Mouse (Mus musculus) liver (tissue): Measurements from ENCODE around the gene Ggact.
A peak's percentile ranks its signal among the peaks of the same experiment; 100 is the strongest.

ENCODE experiments used
- DNase-seq: peaks from one replicate; pipeline ENCODE4 v3.0.0-alpha.2; 2020; ENCODE audit warnings: mixed read lengths

Ggact gene

DNA sequence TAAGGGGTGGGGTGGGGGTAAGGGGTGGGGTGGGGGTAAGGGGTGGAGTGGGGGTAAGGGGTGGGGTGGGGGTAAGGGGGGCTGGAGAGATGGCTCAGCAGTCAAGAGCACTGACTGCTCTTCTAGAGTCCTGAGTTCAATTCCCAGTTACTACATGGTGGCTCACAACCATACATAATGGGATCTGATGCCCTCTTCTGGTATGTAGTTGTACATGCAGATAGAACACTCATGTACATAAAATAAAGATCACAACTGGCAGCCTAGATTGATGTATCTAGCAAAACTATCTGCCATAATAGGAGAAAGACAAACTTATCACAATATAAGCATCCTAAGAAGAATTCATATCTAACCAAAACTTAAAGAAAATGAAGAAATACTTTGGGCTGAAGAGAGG is 15.0 kb downstream of the Ggact start:
- DNase-seq = no peak

DNA sequence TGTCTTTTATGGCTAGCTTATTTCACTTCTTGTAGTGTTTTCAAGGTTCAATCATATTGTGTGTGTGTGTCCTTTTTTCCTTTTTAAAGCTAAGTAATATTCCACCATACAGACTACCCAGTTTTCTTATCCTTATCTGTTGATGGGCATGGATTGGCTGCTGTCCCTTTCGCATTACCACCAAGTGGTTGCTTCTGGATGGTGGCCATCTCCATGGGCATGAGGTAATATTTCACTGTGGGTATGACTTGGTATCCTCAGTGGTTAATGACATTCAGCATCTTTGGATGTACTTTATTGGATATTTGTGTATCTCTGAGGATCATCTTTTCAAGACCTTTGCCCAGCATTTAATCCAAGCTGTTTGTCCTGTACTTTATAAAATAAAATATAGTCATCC is 17.5 kb downstream of the Ggact start:
- no peak for DNase-seq

DNA sequence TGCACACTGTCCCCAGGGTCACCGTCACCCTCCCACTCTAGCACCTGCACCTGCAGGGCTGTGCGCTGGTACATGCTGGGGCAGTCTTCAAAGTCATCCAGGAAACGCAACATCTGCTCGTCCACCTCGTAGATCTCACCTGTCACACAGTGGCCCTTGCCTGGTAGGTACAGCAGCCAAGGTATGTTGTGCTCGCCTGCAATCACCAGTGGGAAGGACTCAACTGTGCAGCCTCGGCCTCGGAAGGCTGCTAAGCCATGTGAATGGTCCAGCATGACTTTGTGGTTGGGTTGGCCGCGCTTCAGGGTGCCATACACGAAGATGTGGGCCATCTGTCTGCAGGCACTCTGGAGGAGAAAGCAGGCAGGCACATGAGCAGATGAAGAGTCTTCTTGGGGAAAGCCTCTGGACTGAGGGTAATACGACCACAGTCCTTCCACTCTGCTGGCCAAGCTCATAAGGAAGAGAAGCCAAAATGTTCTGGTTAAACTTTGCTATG is 22.0 kb downstream of the Ggact start:
- DNase-seq = no peak

DNA sequence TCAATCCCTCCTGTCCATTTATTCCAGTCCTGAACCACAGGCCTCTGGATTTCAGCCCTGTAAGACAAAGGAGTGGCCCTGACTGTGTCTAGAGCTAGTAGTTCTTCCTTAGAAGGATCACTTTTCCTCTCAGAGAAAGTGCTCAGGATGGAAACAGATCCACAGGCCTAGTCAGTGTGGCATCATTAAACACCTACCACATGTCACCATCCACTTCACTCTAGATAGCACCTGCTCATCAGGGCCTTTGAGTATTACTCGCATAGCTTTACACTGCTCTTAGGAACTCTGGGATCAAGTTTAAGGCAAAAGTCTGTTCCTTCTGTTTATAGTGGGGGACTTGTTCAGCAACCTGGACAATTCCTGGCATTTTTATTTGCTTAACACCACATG is 25.1 kb downstream of the Ggact start:
- DNase-seq = no peak

DNA sequence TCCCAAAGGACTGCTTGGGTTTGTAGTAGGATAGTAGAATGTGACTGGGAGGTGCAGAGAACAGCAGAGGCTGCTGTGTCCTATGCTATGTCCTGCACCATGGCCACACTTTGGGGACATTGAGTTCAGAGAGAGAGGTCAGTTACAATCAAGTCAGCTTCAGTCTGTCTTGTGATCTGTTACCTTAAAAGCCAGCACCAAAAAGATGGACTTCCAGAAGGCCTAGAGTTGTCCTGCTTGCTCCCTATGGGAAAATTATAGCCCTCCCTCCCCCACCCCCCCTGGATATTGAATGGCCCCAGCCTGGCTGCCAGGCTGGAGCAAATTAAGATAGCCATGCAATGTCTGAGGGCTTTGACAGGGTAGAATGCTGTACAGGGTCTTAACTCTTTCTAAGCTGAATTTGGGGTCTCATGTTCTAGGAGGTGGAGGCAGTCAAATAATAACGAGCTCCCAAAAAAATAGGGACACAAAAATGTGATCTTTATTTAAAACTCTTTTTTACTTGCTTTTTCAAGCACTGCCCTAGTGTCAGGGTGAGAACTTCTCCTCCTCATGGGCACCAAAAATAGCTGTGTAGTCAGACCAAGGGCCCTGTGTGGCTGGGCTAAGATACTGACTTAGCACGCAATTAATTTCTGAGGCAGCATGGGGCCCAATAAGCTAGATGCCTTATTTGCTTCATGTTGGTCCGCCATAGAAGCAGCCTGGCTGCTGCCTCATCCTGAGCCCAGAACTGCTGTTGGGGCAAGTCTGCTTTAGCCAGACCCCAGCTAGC is 25.7 kb downstream of the Ggact start:
- DNase-seq = no peak

DNA sequence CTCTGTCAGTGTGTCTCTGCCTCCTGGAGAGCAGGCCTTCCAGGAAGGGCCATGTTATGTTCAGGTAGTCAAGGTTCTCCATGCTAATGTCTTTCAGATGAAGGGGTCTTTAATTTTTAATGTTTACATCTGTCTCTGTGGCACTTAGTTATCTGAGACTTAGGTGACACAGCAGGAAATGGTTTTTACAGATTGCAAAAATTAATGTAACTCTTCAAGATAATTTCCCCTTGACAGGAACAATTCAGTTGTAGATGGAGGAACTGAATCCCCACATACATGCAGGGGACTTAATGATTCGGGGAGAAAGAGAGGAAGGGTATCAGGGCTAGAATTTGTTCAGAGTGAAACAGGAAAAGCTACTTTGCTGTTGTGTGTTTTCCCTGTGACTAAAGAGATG is 26.3 kb downstream of the Ggact start:
- no peak for DNase-seq

DNA sequence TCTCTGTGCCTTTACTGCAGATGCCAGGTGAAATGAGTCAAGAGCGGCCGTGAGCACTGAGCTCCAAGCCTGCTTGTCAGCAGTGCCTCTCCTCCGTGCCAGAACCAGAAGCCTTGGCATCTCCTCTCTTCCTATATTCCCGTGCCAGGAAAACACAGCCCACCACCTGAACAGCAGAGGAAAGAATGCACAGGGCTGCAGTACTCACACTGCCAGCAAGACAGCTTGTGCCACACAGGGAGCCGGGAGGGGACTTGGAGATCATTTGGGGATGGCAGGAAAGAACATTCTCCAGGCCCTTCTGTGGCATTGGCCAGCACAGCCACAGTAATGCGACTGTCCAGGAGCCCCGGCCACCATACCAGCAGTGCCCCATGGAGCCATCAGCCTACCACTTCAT is 27.7 kb downstream of the Ggact start:
- DNase-seq = no peak

DNA sequence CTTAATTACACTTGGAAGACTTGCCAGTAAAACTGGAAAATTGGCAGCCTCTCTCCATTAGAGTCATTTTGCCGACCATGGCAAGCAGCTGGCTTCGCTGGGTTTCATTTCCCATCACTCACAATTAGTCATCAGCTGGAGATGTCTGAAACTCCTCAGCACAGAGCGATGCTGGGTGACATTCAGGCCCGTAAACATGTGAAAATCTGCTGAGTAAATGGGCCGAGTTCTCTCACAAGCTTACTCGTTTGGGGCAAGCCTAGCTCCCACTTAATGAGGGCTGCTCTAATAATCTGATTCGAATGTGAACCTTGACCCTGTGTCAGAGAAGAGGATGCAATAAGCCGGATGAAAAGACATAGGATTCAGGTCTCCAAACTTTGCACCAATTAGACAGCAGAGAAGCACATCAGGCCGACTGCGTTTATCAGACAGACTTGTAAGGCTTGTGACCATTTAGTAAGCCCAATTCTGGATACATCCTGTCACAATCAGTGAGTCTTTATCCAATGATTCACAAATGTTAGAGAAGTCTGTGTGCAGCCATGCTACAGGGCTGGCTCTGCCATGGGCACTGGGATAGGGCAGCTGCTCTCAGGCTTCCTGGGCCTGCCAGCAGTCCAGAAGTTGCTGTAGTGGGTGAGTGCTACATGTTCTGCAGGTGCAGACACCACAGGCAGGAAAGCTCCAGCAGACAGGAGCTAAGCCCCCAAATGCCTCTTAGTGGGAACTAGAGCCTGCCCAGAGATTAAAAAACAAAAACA is 29.6 kb downstream of the Ggact start:
- no peak for DNase-seq

DNA sequence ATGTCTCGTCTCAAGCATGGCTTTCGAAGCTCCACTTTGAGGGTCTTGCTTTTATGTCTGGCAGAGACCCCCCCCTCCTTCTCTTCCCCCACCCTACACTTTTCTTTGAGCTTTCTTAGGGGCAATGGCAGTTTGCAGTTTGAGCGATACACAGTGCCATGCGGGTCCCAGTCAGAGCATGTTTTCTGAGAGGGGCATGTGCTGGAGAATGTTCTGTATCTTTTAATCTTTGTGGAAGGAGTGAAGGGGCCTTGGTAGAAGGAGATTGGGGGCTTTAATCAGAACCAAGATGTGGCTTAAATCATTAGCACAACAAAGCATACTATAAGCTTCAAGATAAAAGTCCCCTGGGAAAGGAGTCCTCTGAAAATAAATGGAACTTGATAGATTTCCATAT is 30.1 kb downstream of the Ggact start:
- no peak for DNase-seq

DNA sequence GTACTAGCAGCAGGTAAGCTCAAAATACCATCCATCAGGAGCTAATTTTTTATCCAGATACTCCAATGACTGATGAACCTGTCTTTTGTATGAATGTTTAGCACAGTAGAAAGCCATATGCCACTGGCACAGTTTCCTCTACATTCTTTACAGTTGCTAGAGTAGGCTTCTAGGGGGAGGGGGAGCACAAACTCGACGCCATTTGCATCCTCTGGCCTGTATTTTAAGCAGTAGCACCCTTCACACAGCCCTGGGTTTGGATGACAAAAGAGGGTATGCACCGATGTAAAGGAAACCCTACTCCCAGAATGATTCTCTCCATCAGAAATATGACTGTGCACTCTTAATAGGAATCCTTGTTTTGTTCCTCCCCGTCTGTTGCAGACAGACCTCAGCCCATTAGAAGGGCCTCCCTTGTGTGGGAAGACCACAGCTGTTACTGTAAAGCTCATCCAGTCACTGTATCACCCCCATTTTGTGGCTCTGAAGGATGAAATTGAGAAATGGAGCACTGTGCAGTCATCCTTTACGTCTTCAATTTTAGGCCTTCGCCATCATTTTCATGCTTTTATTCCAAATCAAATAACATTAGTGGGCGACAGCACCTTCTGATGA is 30.7 kb downstream of the Ggact start:
- no peak for DNase-seq

DNA sequence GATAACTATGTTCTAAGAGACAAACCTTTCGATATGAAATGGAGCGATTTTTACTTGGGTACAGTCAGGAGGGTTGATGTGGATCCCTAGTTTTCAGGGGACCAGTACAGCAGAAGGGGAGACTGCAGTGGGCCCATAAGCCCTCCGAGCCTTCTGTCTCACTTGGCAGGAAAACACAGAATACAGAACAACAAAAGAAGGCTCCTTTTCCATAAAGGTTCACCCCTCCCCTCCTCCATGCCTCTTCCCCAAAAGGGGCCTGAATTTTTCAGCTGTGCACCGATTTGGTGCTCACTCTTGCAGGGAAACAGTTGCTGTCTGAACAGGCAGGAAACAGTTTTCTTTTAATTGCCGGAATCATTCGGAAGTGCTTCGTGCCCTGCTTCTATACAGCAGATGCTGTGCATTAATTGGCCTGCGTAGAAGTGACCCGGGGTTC is 31.3 kb downstream of the Ggact start:
- DNase-seq = no peak

DNA sequence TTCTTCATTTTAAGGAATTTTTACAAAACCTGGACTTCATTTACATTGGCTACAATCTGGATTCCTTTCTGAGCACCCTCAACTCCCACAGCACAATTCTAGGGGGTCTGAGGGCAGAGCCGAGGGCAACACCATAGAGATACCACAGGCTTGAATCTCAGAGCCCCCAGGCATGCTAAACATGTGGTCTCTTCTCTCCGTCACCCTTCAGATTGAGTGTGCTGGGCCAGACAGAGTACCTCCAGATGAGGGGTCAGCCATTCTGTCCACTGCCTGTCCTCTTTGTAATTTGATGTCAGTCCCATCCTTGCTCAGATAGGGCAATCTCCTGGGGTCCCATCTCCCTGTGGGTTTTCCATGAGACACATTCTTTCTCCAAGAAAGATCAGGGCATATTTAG is 31.9 kb downstream of the Ggact start:
- DNase-seq = no peak

DNA sequence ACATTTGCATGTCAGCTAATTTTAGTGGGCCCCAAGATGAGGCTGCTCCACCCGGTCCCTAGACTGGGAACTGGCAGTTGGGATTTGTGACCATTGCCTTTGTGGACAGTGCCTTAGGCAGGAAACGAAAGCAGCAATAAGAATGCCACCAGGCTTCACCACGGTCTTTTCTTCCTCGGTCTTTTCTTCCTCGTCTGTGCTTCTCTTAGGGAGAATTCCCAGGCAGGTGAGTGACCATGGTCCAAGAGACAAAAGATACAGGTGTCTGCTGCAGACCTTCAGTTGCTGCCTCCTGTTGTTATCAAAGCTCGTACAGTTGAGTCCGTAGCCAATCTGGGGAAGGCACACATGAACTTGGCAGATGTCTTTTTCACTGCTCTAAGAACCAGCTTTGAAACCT is 33.3 kb downstream of the Ggact start:
- no peak for DNase-seq

DNA sequence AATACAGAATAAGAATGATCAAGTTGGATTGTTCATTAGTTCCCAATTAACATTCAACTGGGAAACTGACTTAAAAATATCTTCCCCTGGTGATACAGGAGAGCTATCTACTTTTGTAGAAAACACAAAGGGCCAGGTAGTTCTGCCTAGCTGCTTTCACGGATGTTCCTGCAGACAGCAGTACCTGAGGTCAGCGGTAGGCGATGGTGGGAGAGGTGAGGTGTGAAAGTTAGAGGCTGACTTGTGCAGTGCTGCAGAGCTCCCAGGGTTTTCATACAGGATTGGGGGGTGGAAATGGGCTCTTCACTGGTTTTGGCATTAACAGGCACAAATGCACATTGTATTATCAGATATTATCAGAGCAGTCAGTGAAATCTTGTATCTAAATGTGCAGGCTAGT is 35.8 kb downstream of the Ggact start:
- DNase-seq = no peak

DNA sequence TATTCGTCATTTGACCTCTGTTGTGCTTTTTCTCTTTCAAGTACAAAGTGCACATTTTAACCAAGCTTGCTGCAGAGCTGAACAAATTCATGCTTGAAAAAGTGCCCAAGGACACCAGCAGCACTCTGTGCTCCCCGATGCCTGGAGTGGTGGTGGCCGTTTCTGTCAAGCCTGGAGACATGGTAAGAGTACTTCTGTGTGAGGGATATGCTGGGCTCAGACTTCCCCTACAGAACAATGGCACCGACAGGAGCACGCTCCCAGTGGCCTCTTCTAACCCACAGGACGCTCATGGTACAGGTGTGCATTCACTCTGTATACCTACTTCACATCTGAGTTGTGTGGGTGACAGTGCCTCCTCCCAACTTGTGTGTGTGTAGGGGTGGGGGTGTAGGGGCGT is 36.8 kb downstream of the Ggact start:
- no peak for DNase-seq

DNA sequence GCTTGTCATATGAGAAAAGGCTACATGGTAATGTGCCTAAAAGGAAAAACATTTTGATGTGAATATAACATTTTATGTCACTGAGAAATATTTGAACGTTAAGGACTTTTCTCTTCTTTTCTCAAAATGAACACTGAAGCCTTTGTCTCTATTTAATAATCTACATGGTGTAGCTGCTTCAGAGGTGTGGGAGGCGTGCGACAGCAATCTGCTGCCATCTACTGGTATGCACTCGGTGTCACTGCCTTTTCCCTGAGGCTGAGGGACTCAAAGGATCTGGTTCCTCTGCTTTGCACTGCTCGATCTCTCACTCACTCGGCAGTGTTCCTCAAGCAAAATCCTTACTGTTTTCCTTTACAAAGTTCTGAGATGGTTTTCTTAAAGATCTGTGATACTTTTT is 37.4 kb downstream of the Ggact start:
- peak; percentile 58 for DNase-seq

DNA sequence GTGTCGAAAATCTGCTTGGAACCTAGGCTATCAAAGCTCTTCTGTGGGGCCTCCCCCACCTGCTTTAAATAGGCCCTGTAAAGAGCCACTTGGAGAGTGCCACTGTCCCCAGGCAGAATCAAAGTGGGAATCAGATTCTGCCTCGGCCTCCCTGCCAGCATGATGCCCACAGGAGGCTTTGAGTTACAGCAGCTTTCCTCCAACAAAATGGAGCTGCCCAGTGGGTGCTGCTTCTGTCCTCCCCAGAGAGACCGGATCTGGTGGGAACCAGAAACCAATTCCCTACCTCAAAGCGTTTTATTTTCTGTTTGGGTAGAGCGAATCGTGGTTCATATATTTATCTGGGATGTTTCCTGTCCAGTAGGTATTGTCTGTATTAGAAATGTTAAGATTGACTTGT is 37.9 kb downstream of the Ggact start:
- DNase-seq = no peak

DNA sequence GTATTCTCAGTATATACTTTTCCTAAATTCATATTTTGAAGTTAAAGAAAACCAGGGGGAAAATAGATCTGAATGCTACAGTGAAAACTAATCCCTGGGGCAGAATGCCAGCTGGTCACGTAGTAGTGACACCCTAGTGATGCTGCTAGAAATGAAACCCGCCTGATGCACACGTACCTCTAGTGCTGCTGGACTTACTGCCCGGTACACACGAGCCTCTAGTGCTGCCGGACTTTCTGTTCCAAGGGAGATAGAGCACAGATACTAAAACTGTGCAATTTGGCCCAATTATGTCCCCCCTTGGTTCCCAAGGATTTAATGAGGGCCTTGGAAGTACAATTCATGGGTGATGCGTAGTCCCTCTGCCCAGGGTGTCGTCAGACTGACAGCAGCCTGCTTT is 38.5 kb downstream of the Ggact start:
- no peak for DNase-seq

DNA sequence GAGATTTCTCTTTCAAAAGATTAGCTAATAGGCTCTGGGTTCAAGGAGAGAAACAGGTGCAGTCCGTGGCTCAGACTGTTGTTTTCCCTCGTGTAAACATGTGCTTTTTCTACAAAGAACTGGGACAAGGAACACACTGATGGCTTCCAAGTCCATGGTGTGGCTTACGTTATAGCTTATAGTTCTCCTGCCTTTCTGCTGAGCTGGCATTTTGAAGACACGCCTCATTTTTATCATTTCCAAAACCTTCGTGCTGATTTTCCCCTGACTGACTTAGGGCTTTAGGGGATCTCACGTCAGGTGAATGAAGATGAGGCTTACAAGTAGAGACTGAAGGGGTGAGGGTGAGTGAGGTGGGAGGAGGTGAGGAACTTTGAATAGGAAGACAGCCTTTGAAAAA is 40.9 kb downstream of the Ggact start:
- no peak for DNase-seq

DNA sequence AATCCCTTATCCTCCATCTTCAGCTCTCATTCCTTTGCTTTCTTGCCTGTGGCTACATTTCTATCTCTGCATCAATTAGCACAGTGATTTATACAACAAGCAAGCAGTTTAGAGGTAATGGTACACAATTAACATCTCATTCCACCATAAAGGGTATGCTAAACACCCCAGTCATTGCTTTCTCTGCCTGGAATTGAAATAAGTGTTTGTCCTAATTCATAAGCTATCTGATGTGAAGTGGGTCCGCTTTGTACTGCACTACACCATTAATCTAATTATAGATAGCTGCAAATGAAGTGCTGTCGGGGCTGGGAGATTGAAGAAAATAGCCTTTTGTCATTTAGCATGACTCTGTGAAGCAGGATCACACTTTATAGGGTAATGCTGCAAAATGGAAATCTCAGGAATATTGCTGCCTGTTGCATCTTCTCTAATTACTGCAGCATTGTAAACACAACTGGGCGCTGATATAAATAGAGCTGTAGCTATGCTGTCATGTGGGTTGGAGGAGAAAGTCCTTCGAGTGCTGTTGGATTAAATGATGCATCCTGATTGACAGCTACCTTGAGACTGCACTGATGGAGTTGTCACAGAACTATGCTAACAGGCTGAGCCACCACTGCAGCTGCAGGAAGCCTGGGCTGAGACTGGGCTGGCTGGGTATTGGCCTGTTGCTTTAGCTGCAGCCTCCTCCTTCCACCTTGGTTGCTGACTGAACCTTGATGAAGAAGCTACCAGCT is 41.5 kb downstream of the Ggact start:
- DNase-seq = no peak

DNA sequence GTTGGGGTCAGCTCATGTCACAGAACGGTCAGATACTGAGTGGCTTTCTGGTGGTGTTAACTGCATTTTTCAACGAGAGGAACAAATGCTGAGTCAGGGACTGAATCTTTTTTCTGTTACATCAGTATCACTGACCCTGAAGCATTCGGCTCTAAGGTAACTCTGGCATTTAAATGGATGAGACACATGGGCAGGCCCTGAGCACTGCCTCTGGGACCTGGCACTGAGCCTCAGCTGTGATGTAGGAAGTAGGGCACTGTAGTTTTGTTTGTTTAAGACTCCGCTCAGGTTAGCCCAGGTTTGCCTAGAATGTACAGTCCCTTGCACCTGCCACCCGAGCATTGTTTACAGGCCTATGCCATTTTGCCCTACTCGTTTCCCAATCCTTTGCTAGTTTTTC is 43.7 kb downstream of the Ggact start:
- no peak for DNase-seq

DNA sequence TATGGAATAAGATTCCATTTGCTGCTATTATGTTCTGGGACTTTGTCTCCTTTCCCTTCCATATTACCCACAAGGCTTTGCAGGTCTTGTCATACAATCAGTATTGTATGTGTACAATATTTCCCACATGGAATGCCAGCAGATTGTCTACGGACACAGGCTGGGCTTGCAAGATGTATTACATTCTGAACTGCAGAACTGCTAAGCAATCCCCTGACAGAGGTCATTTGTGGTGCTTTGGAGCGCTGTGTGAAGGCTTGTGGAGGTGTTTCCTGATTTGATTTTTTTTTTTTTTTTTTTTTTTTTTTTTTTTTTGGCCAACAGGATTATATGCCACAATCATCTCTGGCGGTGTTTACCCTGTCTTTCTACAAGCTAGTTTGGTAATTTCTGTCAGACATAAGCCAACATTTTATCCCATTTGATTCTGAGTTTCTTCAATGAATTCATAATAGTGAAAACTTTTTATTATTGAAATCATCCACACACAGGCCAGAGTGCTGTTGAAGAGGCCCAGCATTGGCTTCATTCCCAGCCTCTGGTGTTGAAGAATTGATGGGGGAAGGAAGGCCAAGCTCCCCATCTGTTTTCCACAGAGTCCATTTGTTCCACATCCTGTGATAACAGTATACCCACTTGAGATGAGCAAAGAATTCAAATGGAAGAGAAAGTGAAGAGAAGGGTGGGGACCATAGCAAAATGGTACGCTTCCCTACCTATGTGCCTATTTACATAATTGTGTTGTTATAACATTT is 45.8 kb downstream of the Ggact start:
- no peak for DNase-seq
